Mouse (Mus musculus): ENCODE results near the gene Nsun3. TPM values are rescaled to one million over a fixed set of nuclear protein-coding genes. Genes with fewer than 3 reads are reported as not detected.

The Nsun3 gene
- polyA plus RNA-seq (2016; fragmentation: Nextera tagmentation; extraction: Ambion mirVana), result 9.3 and 9.5 TPM in 2 replicates

DNA sequence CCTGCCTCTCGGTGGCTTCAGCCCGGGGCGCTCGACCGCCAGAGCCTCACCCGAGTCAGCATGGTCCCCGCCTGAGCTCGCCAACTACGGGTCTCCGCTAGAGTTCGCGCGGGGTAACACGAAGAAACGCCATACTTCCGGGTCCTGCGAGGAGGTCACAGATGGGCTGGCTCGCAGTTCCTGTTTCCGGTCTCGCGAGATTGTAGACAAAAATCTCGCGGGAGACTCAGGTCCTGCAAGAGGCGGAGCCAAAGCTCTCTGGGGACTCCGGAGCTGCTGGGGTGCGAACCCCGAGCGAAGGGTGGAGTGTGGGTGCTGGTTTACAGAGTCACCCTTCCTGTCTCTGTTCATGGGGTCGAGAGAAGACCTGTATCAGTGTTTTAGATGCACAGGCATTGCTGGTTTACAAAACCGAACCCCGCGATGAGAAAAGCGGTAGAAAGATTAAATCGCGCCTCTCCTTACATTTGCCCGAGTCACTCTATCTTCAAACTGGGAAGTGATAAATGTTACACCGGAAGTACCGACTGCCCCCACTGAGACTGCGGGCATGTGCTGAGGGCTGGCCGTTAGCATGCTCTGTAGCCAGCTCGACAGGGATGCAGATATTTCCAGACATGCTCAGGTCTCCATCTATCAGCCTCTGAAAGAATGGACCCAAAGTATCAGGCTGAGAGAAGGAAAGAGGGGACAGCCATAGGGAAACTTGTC is at the start of gene Nsun3:
Nsun3 (minus strand) TSS at position 198 of the 711 bp plus-strand sequence.
- H3K4me1 ChIP-seq, result peaks cover 33% of the 10 kb centered on the region
- H3K9me3 ChIP-seq, result no peaks in the 10 kb centered on the region
- WGBS, result 4% methylated on average over 41 of the region's 41 CpGs
- peak within 1 kb of the TSS; percentile 88 for H3K27ac ChIP-seq
- H3K27me3 ChIP-seq (ENCODE audit: poor library complexity, severe bottlenecking), result no peaks in the 10 kb centered on the region; the same call in 1 of the 2 replicates
- peak; percentile 94 for DNase-seq (ENCODE audit: extremely low spot score, low spot score)
- peak within 1 kb of the TSS; percentile 63 for H3K4me3 ChIP-seq
- no peaks in the 10 kb centered on the region; the same call in 1 of the 2 replicates for H3K36me3 ChIP-seq (replicated peaks)

DNA sequence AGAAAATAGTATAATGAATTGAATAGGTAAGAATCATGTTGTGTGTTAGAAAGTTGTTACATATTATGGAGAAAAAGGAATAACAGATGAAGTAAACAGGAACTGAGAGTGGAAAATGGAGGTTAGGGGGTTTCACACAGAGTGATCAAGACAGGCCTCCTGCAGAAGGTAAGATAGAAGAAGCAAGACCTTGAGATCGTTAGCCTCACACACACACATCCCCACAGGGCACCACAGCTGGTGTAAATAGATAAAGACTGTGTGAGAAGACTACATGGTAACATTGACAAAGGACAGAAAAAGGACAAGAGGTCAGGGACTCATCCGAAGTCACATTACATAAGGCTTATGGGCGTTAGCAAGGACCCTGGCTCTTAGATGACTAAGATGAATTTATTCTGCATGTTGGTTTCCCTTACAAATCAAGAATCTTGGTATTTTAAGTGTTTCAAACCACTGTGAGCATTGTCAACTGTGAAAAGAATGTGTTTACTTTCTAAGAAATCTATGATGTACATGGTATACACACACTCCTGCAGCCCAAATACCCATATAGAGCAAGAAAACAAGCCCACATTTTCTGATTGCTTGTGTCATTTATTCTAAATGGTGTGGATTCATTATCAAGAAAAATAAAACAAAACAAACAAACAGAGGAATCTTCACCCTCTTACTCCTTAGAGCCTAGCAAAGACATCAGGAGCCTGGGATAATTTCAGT is 47.6 kb upstream of the Nsun3 start:
- Histone ChIP-seq H3K4me1 (no peaks in the 10 kb centered on the region), H3K9me3 (no peaks in the 10 kb centered on the region), H3K4me3 (no peak overlapping the region), H3K36me3 (replicated peaks) (no peaks in the 10 kb centered on the region), H3K27me3 (ENCODE audit: poor library complexity, severe bottlenecking) (no peaks in the 10 kb centered on the region), H3K27ac (no peak overlapping the region)
- 69% methylated on average over 3 of the region's 3 CpGs for WGBS
- DNase-seq (ENCODE audit: extremely low spot score, low spot score), result no peak

DNA sequence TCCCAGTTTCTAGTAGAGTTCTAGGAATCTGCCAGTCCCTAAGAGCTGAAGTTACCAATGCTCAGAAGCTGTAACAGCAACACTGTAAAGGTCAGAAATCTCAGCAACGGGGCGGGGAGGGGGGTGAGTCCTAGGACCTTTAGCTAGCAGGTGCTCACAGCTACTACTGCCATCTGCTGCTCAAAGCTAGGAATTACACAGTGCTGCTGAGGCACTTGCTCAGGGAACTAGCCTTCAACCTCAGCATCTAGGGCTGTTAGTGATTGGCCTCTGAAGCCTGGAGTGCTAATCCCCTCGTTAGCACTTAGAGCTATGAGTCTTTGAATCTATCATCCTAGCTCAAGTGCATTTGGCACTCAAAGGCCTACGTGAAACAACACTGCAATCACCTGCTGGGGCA is 45.9 kb upstream of the Nsun3 start:
- Histone ChIP-seq H3K4me1 (no peaks in the 10 kb centered on the region), H3K4me3 (no peak overlapping the region), H3K9me3 (no peaks in the 10 kb centered on the region), H3K27ac (no peak overlapping the region), H3K36me3 (replicated peaks) (no peaks in the 10 kb centered on the region), H3K27me3 (ENCODE audit: poor library complexity, severe bottlenecking) (no peaks in the 10 kb centered on the region)
- DNase-seq (ENCODE audit: extremely low spot score, low spot score), result peak; percentile 40
- WGBS, result 15% methylated on average over 4 of the region's 4 CpGs

DNA sequence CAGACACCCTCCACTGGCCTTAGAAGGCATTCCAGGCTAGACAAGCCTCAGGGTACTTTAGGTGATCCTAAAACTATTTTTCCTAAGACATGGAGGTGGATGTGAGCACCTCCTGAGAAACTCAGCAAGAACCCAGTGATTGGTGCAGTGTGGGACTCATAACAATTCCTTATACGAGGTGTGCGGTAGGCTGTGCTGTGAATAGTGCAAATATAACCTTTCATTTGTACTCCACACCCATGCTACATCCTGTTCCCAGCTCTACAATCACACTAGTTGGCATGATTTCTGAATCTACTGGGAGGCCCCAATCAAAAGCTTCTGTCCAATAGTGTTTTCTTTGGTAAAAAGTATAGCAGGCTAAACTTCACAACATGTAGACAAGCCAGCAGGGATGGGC is 45.4 kb upstream of the Nsun3 start:
- no peaks in the 10 kb centered on the region for H3K4me1 ChIP-seq
- no peak for DNase-seq (ENCODE audit: extremely low spot score, low spot score)
- H3K27ac ChIP-seq, result no peak overlapping the region
- no peaks in the 10 kb centered on the region for H3K9me3 ChIP-seq
- H3K27me3 ChIP-seq (ENCODE audit: poor library complexity, severe bottlenecking), result no peaks in the 10 kb centered on the region
- H3K4me3 ChIP-seq, result no peak overlapping the region
- H3K36me3 ChIP-seq (replicated peaks), result no peaks in the 10 kb centered on the region
- 85% methylated on average over 2 of the region's 2 CpGs for WGBS

DNA sequence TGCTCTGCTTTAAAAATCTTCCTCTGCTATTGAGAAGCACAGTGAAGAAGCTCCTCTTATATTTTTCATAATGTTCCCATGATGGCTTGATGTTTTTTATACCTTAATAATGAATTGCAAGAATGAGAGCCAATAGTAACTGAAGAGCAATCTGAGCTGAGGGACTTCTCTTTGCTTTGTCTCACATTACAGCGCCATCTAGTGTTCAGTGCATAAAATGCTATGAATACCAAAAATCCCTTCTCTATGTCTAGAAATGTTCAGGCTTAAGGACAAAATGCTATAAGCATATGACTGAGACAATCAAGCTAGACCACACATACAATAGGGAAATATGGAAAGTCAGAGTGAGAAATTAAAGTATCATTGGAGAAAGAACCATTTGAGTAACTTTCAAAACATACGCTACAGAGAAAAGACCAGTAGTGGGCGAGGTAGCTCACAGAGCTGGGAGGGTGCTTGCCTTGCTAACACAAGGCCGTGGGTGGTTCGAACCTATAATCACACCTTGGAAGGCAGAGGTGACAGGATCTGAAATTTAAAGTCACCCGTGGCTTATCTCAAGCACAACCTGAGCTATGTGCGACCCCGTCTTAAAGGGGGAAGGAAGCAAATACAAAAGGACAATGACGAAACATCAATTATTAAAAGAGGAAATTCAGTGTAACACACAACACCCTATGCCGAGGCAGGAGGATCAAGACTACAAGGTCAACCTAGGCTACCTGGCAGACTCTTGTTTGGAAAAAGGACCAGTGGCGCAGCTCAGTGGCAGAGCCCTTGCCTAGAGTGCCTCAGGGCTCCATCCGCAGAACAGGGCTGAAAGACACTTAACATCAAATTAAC is 39.8 kb upstream of the Nsun3 start:
- no peaks in the 10 kb centered on the region for H3K36me3 ChIP-seq (replicated peaks)
- no peaks in the 10 kb centered on the region for H3K27me3 ChIP-seq (ENCODE audit: poor library complexity, severe bottlenecking)
- H3K4me1 ChIP-seq, result no peaks in the 10 kb centered on the region
- H3K27ac ChIP-seq, result no peak overlapping the region
- H3K4me3 ChIP-seq, result no peak overlapping the region
- WGBS, result 75% methylated on average over 12 of the region's 12 CpGs
- H3K9me3 ChIP-seq, result no peaks in the 10 kb centered on the region
- no peak for DNase-seq (ENCODE audit: extremely low spot score, low spot score)

DNA sequence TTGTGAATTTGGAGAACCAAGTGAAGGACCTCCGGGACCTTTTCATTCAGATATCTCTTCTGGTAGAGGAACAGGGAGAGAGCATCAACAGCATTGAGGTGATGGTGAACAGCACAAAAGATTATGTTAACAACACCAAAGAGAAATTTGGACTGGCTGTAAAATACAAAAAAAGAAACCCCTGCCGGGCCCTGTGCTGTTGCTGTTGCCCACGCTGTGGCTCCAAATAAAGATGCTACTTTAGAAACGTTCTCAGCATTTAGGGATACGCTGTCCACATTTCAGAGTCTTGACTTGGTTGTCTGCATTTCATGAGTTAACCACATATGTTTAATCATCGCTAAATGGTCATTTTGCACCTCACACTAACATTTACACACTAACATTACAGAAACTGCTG is 35.9 kb upstream of the Nsun3 start:
- Histone ChIP-seq H3K4me1 (no peaks in the 10 kb centered on the region), H3K4me3 (no peak overlapping the region), H3K27me3 (ENCODE audit: poor library complexity, severe bottlenecking) (no peaks in the 10 kb centered on the region), H3K27ac (no peak overlapping the region), H3K36me3 (replicated peaks) (no peaks in the 10 kb centered on the region), H3K9me3 (no peaks in the 10 kb centered on the region)
- DNase-seq (ENCODE audit: extremely low spot score, low spot score), result no peak
- WGBS, result 94% methylated on average over 6 of the region's 6 CpGs

DNA sequence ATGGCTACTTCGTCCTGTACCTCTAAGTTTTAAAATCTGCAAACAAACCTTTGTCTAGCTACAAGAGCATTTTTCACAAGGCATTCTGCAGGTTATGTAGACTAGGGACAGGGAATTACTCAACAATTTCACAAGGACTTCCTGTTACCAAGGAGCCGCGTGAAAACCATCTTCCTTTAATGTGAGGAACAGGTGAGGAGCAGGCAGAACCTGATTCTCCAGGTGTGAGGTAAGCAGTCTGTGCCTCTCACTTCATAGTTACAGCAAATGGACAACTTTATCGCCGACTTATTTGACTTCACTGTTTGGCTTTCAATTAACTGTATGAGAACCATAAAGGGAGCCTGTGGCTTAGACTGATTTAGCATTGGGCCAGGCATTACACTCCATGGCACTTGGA is 27.9 kb upstream of the Nsun3 start, which contains the start of gene Stx19:
Stx19 (plus strand) TSS at position 186 of the 400 bp plus-strand sequence.
- H3K9me3 ChIP-seq, result no peaks in the 10 kb centered on the region
- no peak for DNase-seq (ENCODE audit: extremely low spot score, low spot score)
- H3K4me3 ChIP-seq, result no peak within 1 kb of the TSS
- WGBS, result 86% methylated on average over 5 of the region's 5 CpGs
- no peak within 1 kb of the TSS for H3K27ac ChIP-seq
- H3K27me3 ChIP-seq (ENCODE audit: poor library complexity, severe bottlenecking), result no peaks in the 10 kb centered on the region
- no peaks in the 10 kb centered on the region for H3K4me1 ChIP-seq
- no peaks in the 10 kb centered on the region; the same call in 1 of the 2 replicates for H3K36me3 ChIP-seq (replicated peaks)

DNA sequence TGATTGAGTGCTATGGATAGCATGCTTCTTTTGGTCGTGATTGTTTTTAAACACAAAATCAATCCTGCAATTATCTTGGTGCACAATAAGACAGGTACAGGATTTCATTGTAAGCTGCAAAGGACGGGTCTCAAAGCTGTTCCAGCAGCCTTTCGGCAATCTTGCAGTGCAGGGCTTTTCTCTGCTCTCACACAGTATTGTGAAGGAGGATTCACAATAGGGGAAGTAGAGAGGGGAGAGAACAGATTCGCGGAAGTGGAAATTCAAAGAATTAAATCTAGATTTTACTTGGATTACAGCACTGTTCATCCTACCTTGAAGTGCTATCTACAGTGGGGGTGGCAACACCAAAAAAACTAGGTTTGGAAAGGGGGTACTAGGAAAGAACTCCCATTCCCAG is 27.2 kb upstream of the Nsun3 start:
- no peaks in the 10 kb centered on the region for H3K27me3 ChIP-seq (ENCODE audit: poor library complexity, severe bottlenecking)
- no peaks in the 10 kb centered on the region for H3K9me3 ChIP-seq
- H3K4me3 ChIP-seq, result no peak overlapping the region
- H3K36me3 ChIP-seq (replicated peaks), result no peaks in the 10 kb centered on the region; the same call in 1 of the 2 replicates
- DNase-seq (ENCODE audit: extremely low spot score, low spot score), result no peak
- 80% methylated on average over 5 of the region's 5 CpGs for WGBS
- no peaks in the 10 kb centered on the region for H3K4me1 ChIP-seq
- H3K27ac ChIP-seq, result no peak overlapping the region

DNA sequence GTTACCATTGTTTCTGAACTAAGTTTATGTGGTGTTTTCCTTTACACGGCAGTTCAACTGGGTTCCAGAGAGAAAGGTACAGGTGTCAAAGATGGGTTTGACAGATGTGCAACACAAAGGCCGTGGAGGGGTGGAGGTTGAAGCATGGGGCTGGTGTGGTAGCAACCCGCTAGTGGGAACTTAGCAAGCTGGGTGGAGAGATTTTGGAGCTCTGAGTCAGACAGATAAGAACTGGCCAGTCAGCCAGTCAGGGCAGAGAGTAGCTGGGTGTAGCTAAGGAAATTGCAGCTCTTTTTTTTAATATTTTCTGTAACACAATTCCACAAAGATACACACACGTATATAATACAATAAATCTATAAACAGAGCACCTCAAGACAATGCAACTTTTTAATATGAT is 24.2 kb upstream of the Nsun3 start:
- Histone ChIP-seq H3K36me3 (replicated peaks) (no peaks in the 10 kb centered on the region; the same call in 1 of the 2 replicates), H3K4me1 (peaks cover 11% of the 10 kb centered on the region), H3K9me3 (no peaks in the 10 kb centered on the region), H3K27ac (no peak overlapping the region), H3K4me3 (no peak overlapping the region), H3K27me3 (ENCODE audit: poor library complexity, severe bottlenecking) (no peaks in the 10 kb centered on the region)
- DNase-seq (ENCODE audit: extremely low spot score, low spot score), result no peak
- WGBS, result 91% methylated on average over 4 of the region's 4 CpGs

DNA sequence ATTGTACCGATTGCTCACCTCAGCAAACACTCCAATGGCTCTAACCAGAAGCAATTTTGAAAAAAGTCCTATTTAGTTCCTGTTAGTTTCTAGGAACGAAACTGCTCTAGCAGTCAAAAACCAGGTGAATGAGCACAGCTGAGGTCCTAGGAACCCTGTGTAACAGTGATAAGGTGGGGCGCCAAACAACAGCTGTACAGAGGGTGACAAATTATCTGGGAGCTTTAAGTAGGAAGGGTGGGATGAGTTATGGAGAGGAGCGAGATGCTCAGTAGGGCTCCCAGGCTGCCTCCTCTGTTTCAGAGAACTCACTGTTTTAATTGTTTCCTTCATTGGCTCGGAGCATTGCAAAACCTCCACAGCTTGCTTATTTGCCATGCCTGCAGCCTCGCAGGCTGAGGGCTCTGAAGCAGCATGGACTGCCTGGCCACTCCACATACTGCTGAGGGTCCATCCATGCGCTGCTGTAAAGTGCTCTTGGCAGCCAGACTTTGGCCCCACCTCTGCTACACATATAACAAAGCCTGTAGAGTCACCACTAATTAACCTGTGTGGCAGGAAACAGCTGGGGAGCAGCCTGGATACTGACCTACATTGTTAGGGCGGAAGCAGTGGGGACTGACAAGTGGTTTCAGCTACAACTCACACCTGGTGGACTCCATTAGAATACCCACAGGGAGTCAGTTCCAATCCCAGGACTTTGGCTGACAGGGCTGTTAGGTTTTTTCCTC is 20.8 kb upstream of the Nsun3 start:
- Histone ChIP-seq H3K36me3 (replicated peaks) (peaks cover 9% of the 10 kb centered on the region), H3K27me3 (ENCODE audit: poor library complexity, severe bottlenecking) (no peaks in the 10 kb centered on the region), H3K9me3 (no peaks in the 10 kb centered on the region), H3K4me1 (peaks cover 11% of the 10 kb centered on the region), H3K4me3 (no peak overlapping the region), H3K27ac (0 out of 2 replicates have a peak overlapping the region, but pooled peaks have one; percentile 30)
- no peak for DNase-seq (ENCODE audit: extremely low spot score, low spot score)
- WGBS, result 66% methylated on average over 8 of the region's 8 CpGs

DNA sequence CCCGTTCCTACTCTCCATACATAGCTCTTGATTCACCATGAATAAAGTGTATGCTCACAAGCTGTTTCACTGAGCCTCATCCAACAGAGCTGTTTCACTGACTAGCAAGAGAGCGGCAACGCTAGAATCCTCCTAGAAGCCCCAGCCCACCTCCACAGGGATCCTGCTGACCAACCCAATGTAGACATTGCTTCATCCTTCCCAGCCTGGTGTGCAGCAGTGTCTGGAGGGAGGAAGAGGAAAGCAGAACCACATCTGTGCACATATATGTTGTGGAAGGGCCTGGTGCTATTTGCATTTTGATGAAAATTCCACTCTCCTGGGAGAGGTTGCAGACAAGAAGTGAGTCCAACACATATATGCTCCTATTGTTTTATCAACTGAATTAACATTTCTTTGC is 18.0 kb upstream of the Nsun3 start:
- Histone ChIP-seq H3K27me3 (ENCODE audit: poor library complexity, severe bottlenecking) (no peaks in the 10 kb centered on the region), H3K4me3 (no peak overlapping the region), H3K4me1 (peaks cover 11% of the 10 kb centered on the region), H3K9me3 (no peaks in the 10 kb centered on the region), H3K27ac (no peak overlapping the region), H3K36me3 (replicated peaks) (peaks cover 20% of the 10 kb centered on the region)
- DNase-seq (ENCODE audit: extremely low spot score, low spot score), result no peak
- WGBS, result 98% methylated on average over 3 of the region's 3 CpGs

DNA sequence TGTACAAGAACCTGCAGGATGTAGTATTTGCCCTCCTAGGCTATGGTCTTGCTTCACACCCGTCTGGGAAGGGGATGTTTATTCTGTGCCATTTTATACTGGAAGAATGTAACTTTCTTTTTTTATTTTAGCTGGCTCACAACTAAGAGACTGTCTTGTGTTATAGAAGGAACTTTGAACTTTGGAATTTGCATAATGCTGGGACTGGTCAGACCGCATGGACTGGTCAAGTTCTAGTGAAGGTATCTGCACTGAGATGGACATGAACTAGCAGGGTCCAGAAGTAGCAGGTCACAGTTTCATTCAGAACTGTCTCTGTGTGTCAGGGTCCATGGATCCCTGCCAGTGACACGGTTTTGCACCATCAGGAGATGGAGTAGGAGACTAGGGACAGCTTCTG is 13.2 kb upstream of the Nsun3 start:
- H3K27ac ChIP-seq, result no peak overlapping the region
- no peaks in the 10 kb centered on the region for H3K27me3 ChIP-seq (ENCODE audit: poor library complexity, severe bottlenecking)
- H3K4me1 ChIP-seq, result no peaks in the 10 kb centered on the region
- WGBS, result 90% methylated on average over 3 of the region's 3 CpGs
- H3K36me3 ChIP-seq (replicated peaks), result peaks cover 26% of the 10 kb centered on the region
- no peaks in the 10 kb centered on the region for H3K9me3 ChIP-seq
- no peak for DNase-seq (ENCODE audit: extremely low spot score, low spot score)
- no peak overlapping the region for H3K4me3 ChIP-seq

Measured in forebrain, embryonic 10.5 days (tissue).